Mouse (Mus musculus) urinary bladder, postnatal 14 days (tissue): ENCODE data around the gene Ss18l2.
A peak's percentile ranks its signal among the peaks of the same experiment; 100 is the strongest.

ENCODE experiments used
- DNase-seq: peaks from one replicate; pipeline ENCODE4 v3.0.0; 2021; ENCODE audit warnings: low spot score

The Ss18l2 gene

GRCm38 (mm10) chr9:121759091-121760081 lies 49.3 kb downstream of the Ss18l2 start, which contains the start of gene Zfp651:
TSS of gene Zfp651 (plus strand) at chr9:121759330.
- peak; percentile 56 for DNase-seq

GRCm38 (mm10) chr9:121760271-121761090 lies 50.4 kb downstream of the Ss18l2 start:
- DNase-seq = peak; percentile 77

- peak; percentile 66 for DNase-seq
Observed at GRCm38 (mm10) chr9:121761091-121761665, 51.0 kb downstream of the Ss18l2 start.

GRCm38 (mm10) chr9:121761787-121762186 lies 51.7 kb downstream of the Ss18l2 start:
- no peak for DNase-seq

- no peak for DNase-seq
Observed at GRCm38 (mm10) chr9:121762248-121762647, 52.1 kb downstream of the Ss18l2 start.

GRCm38 (mm10) chr9:121762761-121763160 lies 52.6 kb downstream of the Ss18l2 start:
- DNase-seq = no peak
